Mouse (Mus musculus): ENCODE results near the gene Car15.

The Car15 gene

GRCm38 (mm10) chr16:17801777-17802455 is 36.2 kb downstream of the Car15 start:
- DNase-seq (ENCODE audit: low spot score), result no peak

- no peak for DNase-seq (ENCODE audit: low spot score)
Observed at GRCm38 (mm10) chr16:17799584-17799983, 38.6 kb downstream of the Car15 start.

- no peak for DNase-seq (ENCODE audit: low spot score)
Observed at GRCm38 (mm10) chr16:17798321-17799180, 39.6 kb downstream of the Car15 start.

- DNase-seq (ENCODE audit: low spot score), result no peak
Observed at GRCm38 (mm10) chr16:17797812-17798311, 40.3 kb downstream of the Car15 start.

- DNase-seq (ENCODE audit: low spot score), result no peak
Observed at GRCm38 (mm10) chr16:17796971-17797811, 41.0 kb downstream of the Car15 start, which contains the start of gene Scarf2. Gene Scarf2 (plus strand): TSS chr16:17797282.

- no peak for DNase-seq (ENCODE audit: low spot score)
Observed at GRCm38 (mm10) chr16:17796519-17796918, 41.6 kb downstream of the Car15 start.

GRCm38 (mm10) chr16:17795643-17796042 is 42.5 kb downstream of the Car15 start:
- no peak for DNase-seq (ENCODE audit: low spot score)

GRCm38 (mm10) chr16:17794047-17794446 is 44.1 kb downstream of the Car15 start:
- no peak for DNase-seq (ENCODE audit: low spot score)

GRCm38 (mm10) chr16:17792728-17793127 is 45.4 kb downstream of the Car15 start:
- DNase-seq (ENCODE audit: low spot score), result no peak

- DNase-seq (ENCODE audit: low spot score), result no peak
Observed at GRCm38 (mm10) chr16:17785337-17785736, 52.8 kb downstream of the Car15 start.

Data from urinary bladder, postnatal 10 days (tissue).